Mouse (Mus musculus) myocyte (in vitro differentiated cells): ENCODE measurements around the gene Rpa1.

Source experiments
- MYOG ChIP-seq, 3 experiments: IDR thresholded peaks; one replicate each; pipeline ENCODE4 v1.6.1; 2011; ENCODE audit warnings: control low read depth in 2 of 3, low read depth in 2 of 3, mild to moderate bottlenecking in 2 of 3; ENCODE audit not compliant: insufficient read length in 2 of 3, control insufficient read depth in 1 of 3, insufficient read depth in 1 of 3
- POLR2A ChIP-seq: IDR thresholded peaks from one replicate; pipeline ENCODE4 v1.6.1; 2011; ENCODE audit warnings: low read depth, mild to moderate bottlenecking, control low read depth, moderate library complexity; ENCODE audit not compliant: insufficient read length
- TCF3 ChIP-seq: IDR thresholded peaks from one replicate; pipeline ENCODE4 v1.6.1; 2011; ENCODE audit warnings: low read depth, control low read depth; ENCODE audit not compliant: insufficient read length

DNA sequence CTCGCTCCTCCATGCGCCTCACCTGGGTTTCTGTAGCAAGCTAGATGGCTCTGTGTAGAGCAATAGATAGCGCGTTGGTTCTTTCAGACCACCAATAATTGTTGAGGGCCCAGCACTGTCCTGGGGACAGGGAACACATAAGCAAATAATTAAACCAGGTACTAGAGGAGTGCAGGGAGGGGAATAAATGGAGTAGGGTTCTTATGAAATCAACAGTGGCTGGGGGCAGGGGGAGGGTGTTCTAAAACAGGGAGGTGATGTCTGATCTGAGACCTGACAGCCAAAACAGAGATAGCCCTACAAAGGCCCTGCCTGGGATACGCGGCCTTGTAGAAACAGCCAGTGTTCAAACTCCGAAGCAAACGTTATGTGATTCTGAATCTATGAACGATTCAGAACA is 98.5 kb downstream of the Rpa1 start:
- TF ChIP-seq MYOG (IDR thresholded peaks at IDR 0.05; ENCODE audit: control insufficient read depth in 1 of 3, insufficient read depth in 1 of 3, insufficient read length in 2 of 3, low read depth in 2 of 3) (no peak), POLR2A (no peak), TCF3 (no peak)
